Mouse (Mus musculus) E14TG2a.4 (cell line): Measurements from ENCODE around the gene Gm7361.

ENCODE experiments used
- CTCF ChIP-seq: conservative IDR thresholded peaks from 2 replicates; pipeline ENCODE4 v1.5.1; 2014; ENCODE audit warnings: low read length
- NANOG ChIP-seq: IDR thresholded peaks from 2 replicates; pipeline ENCODE4 v1.6.1; 2014; ENCODE audit warnings: borderline replicate concordance, low read length, mixed read lengths
- POU5F1 ChIP-seq: IDR thresholded peaks from 2 replicates; pipeline ENCODE4 v1.6.1; 2014; ENCODE audit warnings: low read length, borderline replicate concordance

DNA sequence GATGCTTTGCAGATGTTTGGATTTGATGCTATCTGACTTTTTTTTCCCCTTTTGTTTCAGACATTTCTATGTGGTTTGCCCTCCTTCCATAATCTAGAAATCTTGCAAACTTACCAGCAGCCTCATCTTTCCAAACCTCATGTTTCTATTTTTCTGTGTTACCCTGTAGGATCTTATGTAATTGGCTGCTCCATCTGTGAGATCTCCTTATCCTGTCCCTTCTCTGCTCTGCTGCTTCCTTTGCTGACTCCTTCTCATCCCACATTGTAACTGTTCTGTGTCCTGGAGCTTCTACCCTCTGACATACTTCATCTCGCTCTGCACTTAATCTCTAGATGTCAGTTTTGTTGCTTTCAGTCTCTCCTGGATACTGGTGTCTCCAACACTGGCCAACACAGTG, 35.8 kb downstream of the Gm7361 start:
- no peak for TF ChIP-seq CTCF
- TF ChIP-seq POU5F1 = no peak
- TF ChIP-seq NANOG = no peak
